Mouse (Mus musculus): ENCODE data around the gene Suv39h1. TPM values are rescaled to one million over a fixed set of nuclear protein-coding genes. Genes with fewer than 3 reads are reported as not detected.

Suv39h1 gene
- polyA plus RNA-seq (2014; fragmentation: Nextera tagmentation; extraction: Ambion mirVana): 28.4 and 28.9 TPM in 2 replicates

GRCm38 (mm10) chrX:8074430-8075014 lies at the start of gene Suv39h1:
Gene Suv39h1 (minus strand): TSS chrX:8074760.
- Histone ChIP-seq H3K4me1 (ENCODE audit: control insufficient read depth in 2 of 2, insufficient read depth in 2 of 2, low read length in 2 of 2) (no peaks in the 10 kb centered on the region), H3K9ac (ENCODE audit: low read length) (peak within 1 kb of the TSS; percentile 78), H3K27me3 (ENCODE audit: control insufficient read depth, insufficient read depth, low read length) (no peaks in the 10 kb centered on the region), H3K4me2 (ENCODE audit: low read length) (peak within 1 kb of the TSS; percentile 65), H3K9me3 (ENCODE audit: control insufficient read depth, low read length) (no peaks in the 10 kb centered on the region), H3K36me3 (ENCODE audit: control insufficient read depth, insufficient read depth, low read length) (peaks cover 26% of the 10 kb centered on the region), H3K27ac (replicated peaks in 1 of 2; ENCODE audit: control insufficient read depth in 1 of 2, insufficient read depth in 1 of 2, low read depth in 2 of 2, low read length in 2 of 2) (peak within 1 kb of the TSS; percentile 85 to 91), H3K4me3 (ENCODE audit: control insufficient read depth in 1 of 2, insufficient read depth in 1 of 2, low read depth in 1 of 2, low read length in 2 of 2) (peak within 1 kb of the TSS; percentile 59 to 75)
- WGBS: 16% methylated on average over 43 of the region's 46 CpGs
- peak; percentile 98 for ATAC-seq (ENCODE audit: insufficient number of reproducible peaks, insufficient read depth, low FRiP score, low read depth)

- 83% methylated on average over 6 of the region's 6 CpGs for WGBS
- Histone ChIP-seq H3K27me3 (ENCODE audit: control insufficient read depth, insufficient read depth, low read length) (no peaks in the 10 kb centered on the region), H3K4me1 (ENCODE audit: control insufficient read depth in 2 of 2, insufficient read depth in 2 of 2, low read length in 2 of 2) (no peaks in the 10 kb centered on the region), H3K9ac (ENCODE audit: low read length) (no peak overlapping the region), H3K27ac (replicated peaks in 1 of 2; ENCODE audit: control insufficient read depth in 1 of 2, insufficient read depth in 1 of 2, low read depth in 2 of 2, low read length in 2 of 2) (no peak overlapping the region), H3K36me3 (ENCODE audit: control insufficient read depth, insufficient read depth, low read length) (peaks cover 37% of the 10 kb centered on the region), H3K4me3 (ENCODE audit: control insufficient read depth in 1 of 2, insufficient read depth in 1 of 2, low read depth in 1 of 2, low read length in 2 of 2) (no peak overlapping the region), H3K4me2 (ENCODE audit: low read length) (no peak overlapping the region), H3K9me3 (ENCODE audit: control insufficient read depth, low read length) (no peaks in the 10 kb centered on the region)
- ATAC-seq (ENCODE audit: insufficient number of reproducible peaks, insufficient read depth, low FRiP score, low read depth): no peak
Measured at GRCm38 (mm10) chrX:8123821-8124470, 49.4 kb upstream of the Suv39h1 start.

GRCm38 (mm10) chrX:8117264-8117663 lies 42.7 kb upstream of the Suv39h1 start:
- H3K27ac ChIP-seq (replicated peaks in 1 of 2; ENCODE audit: control insufficient read depth in 1 of 2, insufficient read depth in 1 of 2, low read depth in 2 of 2, low read length in 2 of 2): no peak overlapping the region
- no peak for ATAC-seq (ENCODE audit: insufficient number of reproducible peaks, insufficient read depth, low FRiP score, low read depth)

GRCm38 (mm10) chrX:8115275-8115674 lies 40.7 kb upstream of the Suv39h1 start:
- Histone ChIP-seq H3K9me3 (ENCODE audit: control insufficient read depth, low read length) (no peaks in the 10 kb centered on the region), H3K4me2 (ENCODE audit: low read length) (no peak overlapping the region), H3K27ac (replicated peaks in 1 of 2; ENCODE audit: control insufficient read depth in 1 of 2, insufficient read depth in 1 of 2, low read depth in 2 of 2, low read length in 2 of 2) (no peak overlapping the region), H3K36me3 (ENCODE audit: control insufficient read depth, insufficient read depth, low read length) (no peaks in the 10 kb centered on the region), H3K9ac (ENCODE audit: low read length) (no peak overlapping the region), H3K4me1 (ENCODE audit: control insufficient read depth in 2 of 2, insufficient read depth in 2 of 2, low read length in 2 of 2) (no peaks in the 10 kb centered on the region), H3K27me3 (ENCODE audit: control insufficient read depth, insufficient read depth, low read length) (no peaks in the 10 kb centered on the region), H3K4me3 (ENCODE audit: control insufficient read depth in 1 of 2, insufficient read depth in 1 of 2, low read depth in 1 of 2, low read length in 2 of 2) (no peak overlapping the region)
- 63% methylated on average over 4 of the region's 4 CpGs for WGBS
- no peak for ATAC-seq (ENCODE audit: insufficient number of reproducible peaks, insufficient read depth, low FRiP score, low read depth)

More at GRCm38 (mm10) chrX:8117264-8117663, 42.7 kb upstream of the Suv39h1 start:
- Histone ChIP-seq H3K4me2 (ENCODE audit: low read length) (no peak overlapping the region), H3K4me1 (ENCODE audit: control insufficient read depth in 2 of 2, insufficient read depth in 2 of 2, low read length in 2 of 2) (no peaks in the 10 kb centered on the region), H3K36me3 (ENCODE audit: control insufficient read depth, insufficient read depth, low read length) (no peaks in the 10 kb centered on the region), H3K4me3 (ENCODE audit: control insufficient read depth in 1 of 2, insufficient read depth in 1 of 2, low read depth in 1 of 2, low read length in 2 of 2) (no peak overlapping the region), H3K9ac (ENCODE audit: low read length) (no peak overlapping the region), H3K9me3 (ENCODE audit: control insufficient read depth, low read length) (no peaks in the 10 kb centered on the region), H3K27me3 (ENCODE audit: control insufficient read depth, insufficient read depth, low read length) (no peaks in the 10 kb centered on the region)

- H3K4me1 ChIP-seq (ENCODE audit: control insufficient read depth in 2 of 2, insufficient read depth in 2 of 2, low read length in 2 of 2): no peaks in the 10 kb centered on the region
- H3K4me2 ChIP-seq (ENCODE audit: low read length): no peak overlapping the region
- no peak for ATAC-seq (ENCODE audit: insufficient number of reproducible peaks, insufficient read depth, low FRiP score, low read depth)
- H3K27me3 ChIP-seq (ENCODE audit: control insufficient read depth, insufficient read depth, low read length): no peaks in the 10 kb centered on the region
- no peaks in the 10 kb centered on the region for H3K9me3 ChIP-seq (ENCODE audit: control insufficient read depth, low read length)
- H3K4me3 ChIP-seq (ENCODE audit: control insufficient read depth in 1 of 2, insufficient read depth in 1 of 2, low read depth in 1 of 2, low read length in 2 of 2): no peak overlapping the region
- no peak overlapping the region for H3K27ac ChIP-seq (replicated peaks in 1 of 2; ENCODE audit: control insufficient read depth in 1 of 2, insufficient read depth in 1 of 2, low read depth in 2 of 2, low read length in 2 of 2)
- H3K36me3 ChIP-seq (ENCODE audit: control insufficient read depth, insufficient read depth, low read length): no peaks in the 10 kb centered on the region
- no peak overlapping the region for H3K9ac ChIP-seq (ENCODE audit: low read length)
- WGBS: 87% methylated on average over 3 of the region's 3 CpGs
Measured at GRCm38 (mm10) chrX:8105019-8105418, 30.5 kb upstream of the Suv39h1 start.

GRCm38 (mm10) chrX:8102213-8102668 lies 27.7 kb upstream of the Suv39h1 start:
- no peaks in the 10 kb centered on the region for H3K36me3 ChIP-seq (ENCODE audit: control insufficient read depth, insufficient read depth, low read length)
- no peak overlapping the region for H3K4me2 ChIP-seq (ENCODE audit: low read length)
- H3K27ac ChIP-seq (replicated peaks in 1 of 2; ENCODE audit: control insufficient read depth in 1 of 2, insufficient read depth in 1 of 2, low read depth in 2 of 2, low read length in 2 of 2): no peak overlapping the region
- no peak for ATAC-seq (ENCODE audit: insufficient number of reproducible peaks, insufficient read depth, low FRiP score, low read depth)
- H3K4me1 ChIP-seq (ENCODE audit: control insufficient read depth in 2 of 2, insufficient read depth in 2 of 2, low read length in 2 of 2): no peaks in the 10 kb centered on the region
- no peak overlapping the region for H3K4me3 ChIP-seq (ENCODE audit: control insufficient read depth in 1 of 2, insufficient read depth in 1 of 2, low read depth in 1 of 2, low read length in 2 of 2)
- no peaks in the 10 kb centered on the region for H3K27me3 ChIP-seq (ENCODE audit: control insufficient read depth, insufficient read depth, low read length)
- H3K9me3 ChIP-seq (ENCODE audit: control insufficient read depth, low read length): no peaks in the 10 kb centered on the region
- 34% methylated on average over 7 of the region's 7 CpGs for WGBS
- H3K9ac ChIP-seq (ENCODE audit: low read length): no peak overlapping the region

- Histone ChIP-seq H3K4me3 (ENCODE audit: control insufficient read depth in 1 of 2, insufficient read depth in 1 of 2, low read depth in 1 of 2, low read length in 2 of 2) (no peak overlapping the region), H3K4me1 (ENCODE audit: control insufficient read depth in 2 of 2, insufficient read depth in 2 of 2, low read length in 2 of 2) (no peaks in the 10 kb centered on the region), H3K4me2 (ENCODE audit: low read length) (no peak overlapping the region), H3K9me3 (ENCODE audit: control insufficient read depth, low read length) (no peaks in the 10 kb centered on the region), H3K36me3 (ENCODE audit: control insufficient read depth, insufficient read depth, low read length) (no peaks in the 10 kb centered on the region), H3K9ac (ENCODE audit: low read length) (no peak overlapping the region), H3K27me3 (ENCODE audit: control insufficient read depth, insufficient read depth, low read length) (no peaks in the 10 kb centered on the region), H3K27ac (replicated peaks in 1 of 2; ENCODE audit: control insufficient read depth in 1 of 2, insufficient read depth in 1 of 2, low read depth in 2 of 2, low read length in 2 of 2) (no peak overlapping the region)
- no peak for ATAC-seq (ENCODE audit: insufficient number of reproducible peaks, insufficient read depth, low FRiP score, low read depth)
- WGBS: 22% methylated on average over 3 of the region's 3 CpGs
Measured at GRCm38 (mm10) chrX:8101017-8101416, 26.5 kb upstream of the Suv39h1 start.

Measured in heart, embryonic 14.5 days (tissue).